Mouse (Mus musculus) heart, postnatal 25 days (tissue): ENCODE data around the gene Cwh43. TPM values are rescaled to one million over a fixed set of nuclear protein-coding genes. Genes with fewer than 3 reads are reported as not detected.
A peak's percentile ranks its signal among the peaks of the same experiment; 100 is the strongest.

ENCODE experiments used
- DNase-seq: peaks from one replicate; pipeline ENCODE4 v3.0.0; 2022; ENCODE audit warnings: low spot score
- intact Hi-C: fragments of 180-260 bp; cut with DNase I; formaldehyde crosslinking; loops from one replicate; pipeline ENCODE4 v1.15.1; 2025
- total RNA-seq, 2 experiments: library from RNA; stranded (reverse); gene quantifications; 2 replicates each; pipeline ENCODE4 v1.2.3; 2021

The Cwh43 gene
- not detected for total RNA-seq

GRCm38 (mm10) chr5:73405981-73406722 lies at the start of gene Cwh43:
Cwh43 (plus strand) TSS chr5:73406075.
- no peak for DNase-seq
- intact Hi-C loops, result no loop called here

- no peak for DNase-seq
- intact Hi-C loops, result no loop called here
These were observed 46.6 kb upstream of the Cwh43 start for GRCm38 (mm10) chr5:73359134-73359751.

- intact Hi-C loops, result no loop called here
These were observed 46.1 kb upstream of the Cwh43 start for GRCm38 (mm10) chr5:73359752-73360141.

GRCm38 (mm10) chr5:73360240-73360639 lies 45.6 kb upstream of the Cwh43 start:
- intact Hi-C loops, result no loop called here
- no peak for DNase-seq

More at GRCm38 (mm10) chr5:73359752-73360141, 46.1 kb upstream of the Cwh43 start:
- DNase-seq, result no peak

- intact Hi-C loops, result no loop called here
- no peak for DNase-seq
These were observed 43.5 kb upstream of the Cwh43 start for GRCm38 (mm10) chr5:73362338-73362737.

GRCm38 (mm10) chr5:73362791-73363190 lies 43.1 kb upstream of the Cwh43 start:
- no peak for DNase-seq
- intact Hi-C loops, result no loop called here

- no peak for DNase-seq
- intact Hi-C loops, result no loop called here
These were observed 41.6 kb upstream of the Cwh43 start for GRCm38 (mm10) chr5:73364107-73364864.

GRCm38 (mm10) chr5:73367906-73368305 lies 38.0 kb upstream of the Cwh43 start:
- intact Hi-C loops, result no loop called here
- no peak for DNase-seq

- intact Hi-C loops, result no loop called here
- no peak for DNase-seq
These were observed 36.9 kb upstream of the Cwh43 start for GRCm38 (mm10) chr5:73368845-73369447.

- DNase-seq, result no peak
- intact Hi-C loops, result no loop called here
These were observed 36.1 kb upstream of the Cwh43 start for GRCm38 (mm10) chr5:73369731-73370130.

- DNase-seq, result no peak
- intact Hi-C loops, result no loop called here
These were observed 33.3 kb upstream of the Cwh43 start for GRCm38 (mm10) chr5:73372601-73373000.

- no peak for DNase-seq
- intact Hi-C loops, result no loop called here
These were observed 32.7 kb upstream of the Cwh43 start for GRCm38 (mm10) chr5:73373184-73373583.

GRCm38 (mm10) chr5:73376041-73376440 lies 29.8 kb upstream of the Cwh43 start:
- no peak for DNase-seq
- intact Hi-C loops, result loop anchor here (5.0 kb wide), 1 partner anchor 59 kb away; no protein-coding TSS in a partner anchor

GRCm38 (mm10) chr5:73376491-73376890 lies 29.4 kb upstream of the Cwh43 start:
- intact Hi-C loops, result loop anchor here (5.0 kb wide), 1 partner anchor 59 kb away; no protein-coding TSS in a partner anchor
- DNase-seq, result no peak

- intact Hi-C loops, result loop anchor here (5.0 kb wide), 4 partner anchors 63 to 488 kb away; no protein-coding TSS in a partner anchor
- DNase-seq, result peak; percentile 23
These were observed 26.0 kb upstream of the Cwh43 start for GRCm38 (mm10) chr5:73379908-73380307.

- intact Hi-C loops, result loop anchor here (5.0 kb wide), 3 partner anchors 84 to 489 kb away; no protein-coding TSS in a partner anchor
- no peak for DNase-seq
These were observed 25.0 kb upstream of the Cwh43 start for GRCm38 (mm10) chr5:73380829-73381228.

- no peak for DNase-seq
- intact Hi-C loops, result loop anchor here (5.0 kb wide), 3 partner anchors 84 to 489 kb away; no protein-coding TSS in a partner anchor
These were observed 24.4 kb upstream of the Cwh43 start for GRCm38 (mm10) chr5:73381510-73381909.

- intact Hi-C loops, result loop anchor here (1.0 to 5.0 kb wide), 4 partner anchors 85 to 490 kb away; no protein-coding TSS in a partner anchor
- DNase-seq, result no peak
These were observed 23.8 kb upstream of the Cwh43 start for GRCm38 (mm10) chr5:73381976-73382540.
